Mouse (Mus musculus): ENCODE measurements at regions not wholly inside any gene's neighbourhood (a gene's known extent, or its start where the extent isn't known, plus 50 kb on each side); places are given as distances from the start of the nearest gene placed in this dataset.
A peak's percentile ranks its signal among the peaks of the same experiment; 100 is the strongest.

GRCm38 (mm10) chr16:87267517-87267916 lies 86.5 kb upstream of the N6amt1 start:
- 95% methylated on average over 4 of the region's 4 CpGs for WGBS

GRCm38 (mm10) chr16:87263571-87263970 lies 90.4 kb upstream of the N6amt1 start:
- 3% methylated on average over 4 of the region's 4 CpGs for WGBS
- DNase-seq: peak; percentile 63 to 79
- Histone ChIP-seq H3K4me3 (replicated peaks; ENCODE audit: insufficient read depth, low read depth, low read length) (no peak overlapping the region), H3K27me3 (ENCODE audit: control insufficient read depth, insufficient read depth, low read length) (no peaks in the 10 kb centered on the region), H3K27ac (ENCODE audit: insufficient read depth, low read length) (no peak overlapping the region), H3K4me1 (ENCODE audit: control insufficient read depth, insufficient read depth, low read length) (peaks cover 4% of the 10 kb centered on the region)
- TF ChIP-seq POLR2A (IDR thresholded peaks at IDR 0.05; ENCODE audit: borderline replicate concordance, insufficient read depth, low read length): no peak
- TF ChIP-seq CTCF (IDR thresholded peaks at IDR 0.05; ENCODE audit: borderline replicate concordance, insufficient read depth, low read depth, low read length): no peak

More at GRCm38 (mm10) chr16:87267517-87267916, 86.5 kb upstream of the N6amt1 start:
- no peak overlapping the region for H3K27ac ChIP-seq (ENCODE audit: insufficient read depth, low read length)
- TF ChIP-seq POLR2A (IDR thresholded peaks at IDR 0.05; ENCODE audit: borderline replicate concordance, insufficient read depth, low read length): no peak
- no peaks in the 10 kb centered on the region for H3K27me3 ChIP-seq (ENCODE audit: control insufficient read depth, insufficient read depth, low read length)
- DNase-seq: no peak
- no peaks in the 10 kb centered on the region for H3K4me1 ChIP-seq (ENCODE audit: control insufficient read depth, insufficient read depth, low read length)
- H3K4me3 ChIP-seq (replicated peaks; ENCODE audit: insufficient read depth, low read depth, low read length): no peak overlapping the region

GRCm38 (mm10) chr16:87263041-87263440 lies 90.9 kb upstream of the N6amt1 start:
- H3K27me3 ChIP-seq (ENCODE audit: control insufficient read depth, insufficient read depth, low read length): no peaks in the 10 kb centered on the region
- DNase-seq: peak; percentile 28 to 52
- TF ChIP-seq POLR2A (IDR thresholded peaks at IDR 0.05; ENCODE audit: borderline replicate concordance, insufficient read depth, low read length) (no peak), CTCF (IDR thresholded peaks at IDR 0.05; ENCODE audit: borderline replicate concordance, insufficient read depth, low read depth, low read length) (no peak)
- peaks cover 4% of the 10 kb centered on the region for H3K4me1 ChIP-seq (ENCODE audit: control insufficient read depth, insufficient read depth, low read length)
- H3K4me3 ChIP-seq (replicated peaks; ENCODE audit: insufficient read depth, low read depth, low read length): no peak overlapping the region
- H3K27ac ChIP-seq (ENCODE audit: insufficient read depth, low read length): no peak overlapping the region
- 30% methylated on average over 8 of the region's 8 CpGs for WGBS

- Histone ChIP-seq H3K27ac (ENCODE audit: insufficient read depth, low read length) (no peak overlapping the region), H3K4me1 (ENCODE audit: control insufficient read depth, insufficient read depth, low read length) (peaks cover 4% of the 10 kb centered on the region), H3K27me3 (ENCODE audit: control insufficient read depth, insufficient read depth, low read length) (no peaks in the 10 kb centered on the region), H3K4me3 (replicated peaks; ENCODE audit: insufficient read depth, low read depth, low read length) (no peak overlapping the region)
- 74% methylated on average over 3 of the region's 3 CpGs for WGBS
- no peak for DNase-seq
- TF ChIP-seq CTCF (IDR thresholded peaks at IDR 0.05; ENCODE audit: borderline replicate concordance, insufficient read depth, low read depth, low read length) (no peak), POLR2A (IDR thresholded peaks at IDR 0.05; ENCODE audit: borderline replicate concordance, insufficient read depth, low read length) (no peak)
Measured at GRCm38 (mm10) chr16:87262497-87262896, 91.5 kb upstream of the N6amt1 start.

DNA sequence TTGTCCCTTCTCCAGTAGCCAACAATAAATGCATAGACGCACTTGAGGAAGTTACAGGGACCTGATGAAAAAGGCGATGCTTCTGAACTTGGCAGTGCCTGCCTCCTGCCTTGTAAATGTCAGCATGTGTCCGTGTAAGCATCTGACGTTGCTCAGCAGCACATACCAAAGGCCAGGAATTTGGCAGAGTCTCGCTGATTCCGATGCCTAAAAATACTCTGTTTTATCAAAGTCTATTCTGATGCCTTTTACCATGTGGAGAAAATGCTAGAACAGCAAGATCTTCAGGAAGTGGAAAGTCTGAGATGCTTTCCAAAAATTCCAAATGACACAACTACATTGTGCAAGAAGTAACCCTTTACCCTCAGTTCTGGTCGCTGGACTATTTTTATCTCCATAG lies 92.5 kb upstream of the N6amt1 start:
- no peaks in the 10 kb centered on the region for H3K27me3 ChIP-seq (ENCODE audit: control insufficient read depth, insufficient read depth, low read length)
- TF ChIP-seq POLR2A (IDR thresholded peaks at IDR 0.05; ENCODE audit: borderline replicate concordance, insufficient read depth, low read length): no peak
- no peak for TF ChIP-seq CTCF (IDR thresholded peaks at IDR 0.05; ENCODE audit: borderline replicate concordance, insufficient read depth, low read depth, low read length)
- 6% methylated on average over 7 of the region's 7 CpGs for WGBS
- DNase-seq: peak; percentile 46 to 82
- H3K27ac ChIP-seq (ENCODE audit: insufficient read depth, low read length): no peak overlapping the region
- H3K4me1 ChIP-seq (ENCODE audit: control insufficient read depth, insufficient read depth, low read length): peaks cover 4% of the 10 kb centered on the region
- no peak overlapping the region for H3K4me3 ChIP-seq (replicated peaks; ENCODE audit: insufficient read depth, low read depth, low read length)

GRCm38 (mm10) chr16:87254736-87255135 lies 99.2 kb upstream of the N6amt1 start:
- TF ChIP-seq CTCF (IDR thresholded peaks at IDR 0.05; ENCODE audit: borderline replicate concordance, insufficient read depth, low read depth, low read length): no peak
- TF ChIP-seq POLR2A (IDR thresholded peaks at IDR 0.05; ENCODE audit: borderline replicate concordance, insufficient read depth, low read length): no peak
- H3K4me1 ChIP-seq (ENCODE audit: control insufficient read depth, insufficient read depth, low read length): no peaks in the 10 kb centered on the region
- DNase-seq: no peak
- no peak overlapping the region for H3K4me3 ChIP-seq (replicated peaks; ENCODE audit: insufficient read depth, low read depth, low read length)
- no peak overlapping the region for H3K27ac ChIP-seq (ENCODE audit: insufficient read depth, low read length)
- WGBS: 100% methylated on average over 1 of the region's 1 CpGs
- no peaks in the 10 kb centered on the region for H3K27me3 ChIP-seq (ENCODE audit: control insufficient read depth, insufficient read depth, low read length)

GRCm38 (mm10) chr16:87250531-87250930 lies 103.5 kb upstream of the N6amt1 start:
- no peaks in the 10 kb centered on the region; the same call in 1 of the 2 replicates for H3K4me1 ChIP-seq (ENCODE audit: control insufficient read depth, insufficient read depth, low read length)
- no peaks in the 10 kb centered on the region for H3K27me3 ChIP-seq (ENCODE audit: control insufficient read depth, insufficient read depth, low read length)
- WGBS: 81% methylated on average over 10 of the region's 10 CpGs
- no peak overlapping the region for H3K27ac ChIP-seq (ENCODE audit: insufficient read depth, low read length)
- TF ChIP-seq CTCF (IDR thresholded peaks at IDR 0.05; ENCODE audit: borderline replicate concordance, insufficient read depth, low read depth, low read length) (no peak), POLR2A (IDR thresholded peaks at IDR 0.05; ENCODE audit: borderline replicate concordance, insufficient read depth, low read length) (no peak)
- DNase-seq: no peak
- no peak overlapping the region for H3K4me3 ChIP-seq (replicated peaks; ENCODE audit: insufficient read depth, low read depth, low read length)

DNA sequence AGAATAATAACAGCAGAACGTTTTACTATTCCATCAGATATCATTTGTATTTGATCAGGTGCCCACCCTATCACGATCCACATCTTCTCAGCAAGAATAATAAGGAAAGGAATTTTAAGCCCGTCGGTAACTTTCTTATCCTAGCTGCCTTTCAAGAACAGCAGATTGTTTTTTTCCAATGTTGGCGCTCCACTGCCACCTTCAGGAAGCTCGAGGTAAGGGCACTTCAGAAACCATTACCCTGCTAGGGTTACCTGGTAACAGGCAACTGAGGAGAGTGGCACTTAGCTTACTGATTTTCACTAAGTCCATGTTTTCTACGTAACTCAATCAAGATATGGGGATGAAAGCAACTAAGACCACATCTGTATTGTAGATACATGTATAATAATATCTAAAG lies 104.1 kb upstream of the N6amt1 start:
- 27% methylated on average over 7 of the region's 7 CpGs for WGBS

More for the DNA sequence above, 104.1 kb upstream of the N6amt1 start:
- H3K4me1 ChIP-seq (ENCODE audit: control insufficient read depth, insufficient read depth, low read length): no peaks in the 10 kb centered on the region; the same call in 1 of the 2 replicates
- DNase-seq: peak in 1 of 2 experiments; percentile 20
- TF ChIP-seq CTCF (IDR thresholded peaks at IDR 0.05; ENCODE audit: borderline replicate concordance, insufficient read depth, low read depth, low read length): peak; percentile 57; the same call in 1 of the 2 replicates
- no peak for TF ChIP-seq POLR2A (IDR thresholded peaks at IDR 0.05; ENCODE audit: borderline replicate concordance, insufficient read depth, low read length)
- no peak overlapping the region for H3K27ac ChIP-seq (ENCODE audit: insufficient read depth, low read length)
- no peak overlapping the region for H3K4me3 ChIP-seq (replicated peaks; ENCODE audit: insufficient read depth, low read depth, low read length)
- no peaks in the 10 kb centered on the region for H3K27me3 ChIP-seq (ENCODE audit: control insufficient read depth, insufficient read depth, low read length)
